Mouse (Mus musculus) frontal cortex, adult 2 months (tissue): ENCODE data around the gene Egfem1. TPM values are rescaled to one million over a fixed set of nuclear protein-coding genes. Genes with fewer than 3 reads are reported as not detected.

ENCODE experiments used
- DNase-seq, 2 experiments: peaks; one replicate each; pipeline ENCODE4 v3.0.0; 2022; ENCODE audit warnings: low spot score in 1 of 2; ENCODE audit errors: extremely low spot score in 1 of 2
- polyA plus RNA-seq: library from polyadenylated mRNA; depleted of rRNA; stranded (reverse); fragments of >200 nt; gene quantifications from 2 replicates; pipeline ENCODE4 v1.2.3, GENCODE M21; 2012; rRNA removed

Gene Egfem1
- polyA plus RNA-seq: 8.1 and 12.3 TPM in 2 replicates

DNA sequence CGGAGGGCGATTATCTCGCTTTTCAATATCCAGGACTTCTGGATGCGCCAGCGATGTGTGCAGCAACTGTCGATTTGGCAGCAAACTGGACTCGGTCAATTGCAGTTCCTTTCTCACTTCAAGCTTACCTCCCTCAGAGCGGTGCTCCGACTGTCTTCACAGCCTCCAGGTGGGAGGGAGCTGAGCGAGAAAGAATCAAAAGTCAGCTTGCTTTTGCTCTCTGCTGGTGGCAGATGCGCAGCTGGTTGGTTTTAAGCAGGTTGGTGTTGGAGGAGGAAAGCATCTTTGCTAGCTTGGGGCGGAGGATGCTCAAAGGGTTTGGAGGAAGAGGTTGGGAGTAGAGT lies at the start of gene Egfem1:
Gene Egfem1 (plus strand): TSS at position 72 of the 344 bp plus-strand sequence.
- peak; percentile 13 to 53 for DNase-seq

DNA sequence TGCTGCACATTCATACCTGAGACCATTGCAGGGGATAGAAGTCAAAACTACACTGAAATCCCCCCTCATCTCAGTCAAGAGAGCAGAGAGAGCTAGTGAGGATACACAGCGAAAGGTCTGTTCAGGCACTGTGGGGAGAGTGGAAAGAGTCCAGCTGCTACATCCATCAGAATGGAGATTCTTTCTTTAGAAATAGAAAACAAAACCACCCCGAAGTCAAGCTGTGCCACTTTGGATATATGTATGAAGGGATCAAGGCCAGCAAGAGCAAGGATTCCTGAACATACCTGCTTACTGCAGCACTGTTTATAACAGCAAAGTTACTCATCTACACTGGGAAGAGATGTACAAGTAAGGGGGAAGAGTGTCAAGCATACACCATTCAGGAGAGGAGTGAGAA lies 48.7 kb upstream of the Egfem1 start:
- no peak for DNase-seq

DNA sequence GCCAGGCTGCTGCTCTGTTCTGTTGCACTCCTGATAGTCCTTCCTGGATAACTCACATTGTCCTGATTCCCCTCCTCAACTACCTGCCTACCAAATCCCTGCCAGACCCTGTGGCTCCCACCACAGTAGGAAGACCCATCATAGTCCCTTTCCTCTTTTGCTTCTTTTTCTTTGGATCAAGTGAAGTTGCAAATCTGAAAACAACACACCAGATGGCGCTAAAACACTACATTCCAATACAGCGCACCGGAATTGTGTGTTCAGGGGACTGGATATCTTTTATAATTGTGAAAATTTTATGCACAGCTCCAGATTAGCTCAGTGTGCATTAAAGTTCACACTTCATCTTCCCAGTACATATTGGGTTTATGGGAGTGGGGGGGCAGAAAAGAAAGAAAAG lies 45.7 kb upstream of the Egfem1 start:
- DNase-seq: peak in 1 of 2 experiments; percentile 76

DNA sequence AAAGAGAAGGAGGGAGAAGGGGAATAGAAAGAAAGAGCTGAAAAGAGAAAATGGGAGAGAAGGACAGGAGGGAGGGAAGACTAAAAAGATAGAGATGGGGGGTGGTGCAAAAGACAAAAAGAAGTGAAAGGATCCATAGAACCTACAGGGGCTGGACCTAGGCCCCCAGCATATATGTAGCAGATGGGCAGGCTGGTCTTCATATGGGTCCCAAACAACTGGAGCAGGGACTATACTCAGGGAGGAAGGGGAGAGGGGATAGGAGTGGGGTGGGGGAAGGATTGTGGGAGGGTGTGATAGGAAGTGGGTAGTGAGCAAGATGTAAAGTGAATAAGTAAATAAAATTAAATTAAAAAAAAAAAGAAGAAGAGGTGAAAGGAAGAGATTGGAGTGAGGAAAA lies 45.2 kb upstream of the Egfem1 start:
- no peak for DNase-seq

DNA sequence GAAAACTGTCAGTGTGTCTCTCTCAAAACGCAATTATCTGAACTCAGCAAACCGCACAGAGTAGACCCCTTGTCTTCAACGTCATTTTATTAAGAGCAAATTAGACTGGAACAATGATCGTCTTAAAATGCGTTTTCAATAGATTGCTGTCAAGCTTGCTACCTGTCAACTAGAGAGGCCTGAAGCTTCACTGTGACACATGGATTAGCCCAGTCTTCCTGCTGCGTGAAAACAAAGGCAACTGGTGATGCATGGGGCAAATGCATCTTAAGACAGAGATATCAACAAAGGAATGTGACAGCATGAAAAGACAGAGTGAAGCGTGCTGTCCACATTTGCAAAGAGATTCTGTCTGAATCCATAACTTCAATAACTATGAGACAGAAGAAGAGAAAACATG lies 41.8 kb upstream of the Egfem1 start:
- no peak for DNase-seq

DNA sequence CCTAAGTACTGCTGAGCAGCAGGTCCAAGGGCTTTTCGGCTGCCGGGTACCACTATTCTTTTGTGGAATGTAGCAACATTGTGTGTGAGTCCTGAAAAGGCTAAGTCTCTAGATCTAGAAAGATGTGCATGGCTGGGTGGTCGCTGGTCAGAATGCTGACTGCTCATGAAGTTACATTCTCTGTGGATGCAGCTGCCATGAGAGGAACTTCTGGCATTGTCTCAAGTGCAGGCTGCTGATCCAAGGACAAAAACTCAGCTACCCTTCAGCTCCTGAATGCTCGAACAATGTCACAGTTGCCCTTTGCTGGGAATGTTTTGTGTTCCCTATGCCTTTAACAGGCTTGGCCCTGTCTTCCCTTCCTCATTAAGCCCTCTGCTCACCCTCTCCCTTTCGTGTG lies 35.5 kb upstream of the Egfem1 start:
- no peak for DNase-seq

DNA sequence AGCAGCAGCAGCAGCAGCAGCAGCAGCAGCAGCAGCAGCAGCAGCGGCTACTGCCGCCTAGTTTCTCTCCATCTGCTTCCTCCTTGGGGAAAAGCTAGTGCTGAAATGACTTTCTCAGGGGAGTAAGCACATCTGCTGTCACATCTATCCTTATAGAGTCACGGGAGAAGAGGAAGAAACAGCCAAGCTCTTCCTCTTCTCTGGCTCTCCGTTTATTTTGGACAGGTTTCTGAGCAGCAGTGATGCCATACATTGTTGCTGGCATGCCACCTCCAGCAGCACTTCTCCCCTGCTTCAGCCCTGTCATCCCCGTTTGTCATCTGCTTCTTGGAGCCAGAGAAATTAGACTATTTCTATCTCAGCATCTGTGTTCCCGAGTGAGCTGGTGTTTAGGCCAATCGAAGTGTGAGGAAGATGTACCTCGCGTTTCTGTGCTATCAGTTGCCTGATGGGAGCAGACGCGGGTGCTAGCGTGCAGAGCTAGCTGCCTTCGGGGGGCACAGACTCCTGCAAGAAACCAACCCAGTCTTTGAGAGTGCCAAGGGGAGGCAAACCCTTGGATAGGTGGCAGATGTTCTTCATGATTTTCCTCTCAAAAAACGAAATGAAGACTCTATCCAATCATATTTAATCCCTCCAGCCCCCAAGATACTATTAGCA lies 34.4 kb upstream of the Egfem1 start:
- DNase-seq: peak in 1 of 2 experiments; percentile 22

DNA sequence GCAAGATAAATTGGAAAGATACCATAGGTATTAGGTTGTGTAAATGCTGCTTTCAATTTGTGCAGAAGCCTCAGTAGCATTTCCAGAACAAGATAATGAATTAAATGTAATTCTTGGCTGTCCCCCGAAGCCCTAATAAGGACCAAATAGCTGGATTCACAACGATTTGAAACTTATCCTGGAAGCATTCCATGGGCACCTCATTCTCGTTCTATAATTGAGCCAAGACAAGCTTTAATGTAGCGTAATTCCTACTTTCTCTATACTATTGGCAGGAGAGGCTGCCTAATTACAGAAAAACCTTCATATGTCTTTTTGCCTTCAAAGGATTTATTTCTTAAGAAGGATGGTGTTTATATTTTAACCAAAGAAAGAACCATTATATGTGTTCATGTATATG lies 18.7 kb upstream of the Egfem1 start:
- no peak for DNase-seq

DNA sequence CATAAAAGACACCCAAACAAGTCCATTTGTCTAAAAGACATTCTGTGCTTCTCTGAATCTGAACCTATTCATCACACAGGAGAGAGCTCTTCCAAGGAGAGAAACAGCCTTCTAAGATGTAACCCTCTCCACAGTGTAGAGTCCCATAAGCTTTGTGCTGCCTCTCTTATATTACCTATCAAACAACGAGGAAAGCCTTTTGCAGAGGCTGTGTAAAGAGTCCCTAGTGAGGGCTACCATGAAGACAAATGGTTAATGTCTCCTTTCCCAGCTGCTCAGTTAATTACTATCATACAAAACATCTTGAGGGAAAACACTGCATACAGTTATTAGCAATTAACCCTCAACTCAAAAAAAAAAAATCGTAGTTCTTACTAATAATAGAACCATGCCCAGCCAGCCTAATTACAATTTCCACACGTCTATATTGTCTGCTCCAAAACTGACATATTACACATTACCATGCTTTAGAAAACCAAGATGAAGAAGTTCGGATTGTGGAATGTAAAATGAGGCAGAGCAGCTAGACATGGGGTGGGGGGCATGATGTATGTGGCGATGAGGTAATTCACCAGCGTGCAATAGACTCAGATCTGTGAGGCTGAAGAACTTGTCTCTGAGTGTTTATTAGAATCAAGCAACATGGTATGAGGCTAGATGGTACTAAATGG lies 13.3 kb upstream of the Egfem1 start:
- no peak for DNase-seq

DNA sequence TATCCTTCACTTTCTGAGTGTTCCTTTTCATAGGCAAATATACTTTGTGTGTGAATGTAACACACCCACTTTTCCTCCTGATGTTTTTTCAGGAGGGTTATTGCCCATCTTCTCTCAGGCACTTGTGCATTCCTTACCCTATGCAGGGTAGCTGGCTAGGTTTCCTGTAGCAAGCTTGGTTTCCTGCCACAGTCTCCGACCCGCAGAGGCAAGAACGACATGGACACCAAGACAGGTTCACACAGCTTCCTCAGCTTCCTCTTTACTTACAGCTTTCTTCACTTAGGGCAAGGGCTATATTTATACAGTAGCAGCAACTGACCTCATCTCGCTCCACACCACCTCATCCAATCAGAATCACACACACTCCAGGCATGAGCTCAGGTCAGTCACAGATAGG lies 10.5 kb upstream of the Egfem1 start:
- DNase-seq: no peak

DNA sequence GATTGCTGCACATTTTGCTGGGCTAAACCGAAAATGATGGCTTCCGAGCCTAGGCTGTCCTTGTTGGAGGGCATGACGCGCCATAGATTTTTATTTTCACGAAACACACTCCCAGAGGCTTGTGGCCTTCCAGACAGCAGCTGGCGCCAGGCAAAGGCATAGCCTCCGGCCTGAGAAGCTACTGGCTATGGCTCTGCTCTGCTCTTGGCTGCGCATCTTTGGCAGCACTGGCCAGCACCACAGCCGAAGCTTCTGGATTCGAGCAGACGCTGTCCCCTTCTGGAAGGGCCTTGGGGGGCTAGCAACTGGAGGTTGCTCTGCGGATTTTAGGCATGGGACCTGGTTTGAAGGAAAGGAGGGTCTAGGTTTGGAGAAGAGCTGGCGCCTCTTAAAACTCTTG lies 306 bp upstream of the Egfem1 start:
- peak in 1 of 2 experiments; percentile 10 for DNase-seq

DNA sequence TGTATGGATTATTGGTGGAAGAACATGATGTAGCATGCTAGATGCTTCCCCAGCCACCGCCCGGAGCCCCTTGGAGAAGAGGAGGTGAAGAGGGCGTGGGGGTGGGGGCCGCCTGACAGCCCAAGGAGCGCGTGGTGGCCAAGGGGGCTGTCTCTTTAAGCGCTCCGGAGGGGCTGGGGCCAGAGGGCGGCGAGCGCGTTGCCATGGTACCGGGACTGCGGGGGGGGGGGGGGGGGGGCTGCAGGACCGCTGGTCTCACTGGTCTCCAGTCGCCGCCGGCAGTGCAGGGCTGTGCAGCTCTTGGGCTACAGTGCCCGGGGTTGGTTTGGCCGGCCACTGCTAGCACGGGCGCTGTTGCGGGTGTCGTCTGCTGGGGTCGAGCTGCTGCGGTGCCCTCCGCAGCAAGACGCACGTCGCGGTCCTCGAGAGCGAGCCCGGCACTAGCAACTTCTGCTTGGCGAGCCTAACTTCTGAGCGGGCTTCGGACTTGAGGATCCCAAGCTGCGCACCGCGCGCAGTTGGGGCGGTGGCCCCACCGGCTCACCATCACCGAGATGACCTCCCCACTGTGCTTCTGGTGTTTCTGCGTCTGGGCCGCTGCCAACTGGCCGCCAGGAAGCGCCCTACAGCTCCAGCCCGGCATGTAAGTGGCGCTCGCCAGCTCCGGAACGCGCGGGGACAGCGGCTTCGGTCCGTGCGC lies 623 bp downstream of the Egfem1 start:
- DNase-seq: peak; percentile 14 to 41

DNA sequence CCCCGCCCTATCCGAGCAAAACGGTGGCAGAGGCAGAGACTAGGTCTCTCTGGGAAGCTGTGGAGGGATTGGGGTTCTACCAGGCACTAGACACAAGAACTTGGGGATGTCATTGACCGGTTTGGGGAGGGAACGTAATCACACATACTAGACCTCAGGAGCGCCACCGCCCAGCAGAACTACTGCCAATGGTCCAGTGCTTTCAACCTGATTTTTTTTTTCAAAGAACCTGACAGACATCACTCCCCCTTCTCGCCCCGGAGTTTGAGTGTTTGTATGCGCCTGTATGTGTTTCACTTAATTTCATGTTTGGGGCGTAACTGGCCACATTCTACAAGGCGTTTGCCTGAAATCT lies 1.1 kb downstream of the Egfem1 start:
- no peak for DNase-seq

DNA sequence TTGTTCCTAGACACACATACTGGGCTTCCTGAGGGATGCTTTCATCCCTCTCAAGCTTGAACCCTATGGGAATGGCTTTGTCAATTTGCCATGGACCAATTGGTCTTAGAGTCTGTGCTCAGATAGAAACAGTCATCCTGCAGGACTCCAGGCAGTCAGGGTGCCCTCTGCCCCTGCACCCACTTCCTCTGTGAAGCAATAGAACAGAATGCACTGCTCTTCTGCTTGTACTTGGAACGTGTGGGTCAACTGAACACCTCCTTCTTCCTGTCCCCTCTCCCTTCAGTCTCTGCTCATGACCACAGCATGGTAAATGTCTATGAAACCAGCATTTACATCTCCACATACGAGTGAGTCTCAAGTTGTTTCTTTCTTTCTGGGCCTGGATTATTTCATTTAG lies 16.6 kb downstream of the Egfem1 start:
- DNase-seq: no peak

DNA sequence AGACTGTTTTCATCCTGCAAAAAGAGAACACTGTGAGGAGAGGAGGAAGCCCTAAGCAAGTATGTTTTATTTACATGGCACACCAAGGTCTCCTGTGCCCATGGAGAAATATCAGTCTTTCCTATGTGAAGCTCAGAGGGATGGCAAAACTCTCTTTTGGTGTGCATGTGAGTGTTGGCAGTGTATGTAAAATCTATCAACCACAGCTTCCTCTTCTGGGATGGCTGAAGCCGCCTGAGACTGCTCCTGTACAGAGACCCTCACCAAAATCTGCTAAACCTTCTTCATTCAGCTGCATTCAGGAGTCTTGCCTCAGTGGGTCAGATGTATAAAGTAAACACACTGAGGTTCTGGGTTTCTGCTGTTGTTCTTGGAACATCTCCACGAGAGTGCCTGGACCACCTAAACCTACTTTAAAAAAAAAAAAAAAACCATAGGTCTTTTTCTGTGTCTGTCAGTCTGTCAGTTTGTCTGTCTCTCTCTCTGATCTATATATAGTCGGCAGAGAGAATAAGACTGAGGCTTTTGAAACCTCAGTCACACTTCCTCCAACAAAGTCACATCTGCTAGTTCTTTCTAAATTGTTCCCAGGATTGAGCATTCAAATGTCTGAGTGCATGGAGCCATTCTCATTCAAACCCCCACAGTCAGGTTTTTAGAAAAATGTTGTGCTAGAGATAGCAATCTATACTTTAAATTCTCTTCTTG lies 24.3 kb downstream of the Egfem1 start:
- no peak for DNase-seq

DNA sequence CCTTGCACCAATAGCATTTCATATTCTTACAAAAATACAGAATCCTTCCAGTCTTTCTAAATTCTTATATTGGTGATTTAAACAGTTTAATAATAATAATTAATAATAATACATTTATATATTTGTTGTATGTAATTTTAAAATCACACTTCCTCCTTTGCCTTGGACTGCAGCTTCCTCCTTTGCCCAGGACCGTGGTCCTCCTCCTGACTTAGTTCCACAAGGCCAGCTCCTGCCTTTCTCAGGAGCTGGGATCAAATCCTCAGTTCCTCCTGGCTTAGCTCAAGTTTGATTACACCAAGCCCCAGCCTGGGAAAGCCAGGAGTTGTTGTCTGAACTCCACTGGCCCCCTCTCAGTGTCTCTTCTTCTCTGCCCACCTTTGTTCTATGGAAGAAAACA lies 25.3 kb downstream of the Egfem1 start:
- DNase-seq: no peak

DNA sequence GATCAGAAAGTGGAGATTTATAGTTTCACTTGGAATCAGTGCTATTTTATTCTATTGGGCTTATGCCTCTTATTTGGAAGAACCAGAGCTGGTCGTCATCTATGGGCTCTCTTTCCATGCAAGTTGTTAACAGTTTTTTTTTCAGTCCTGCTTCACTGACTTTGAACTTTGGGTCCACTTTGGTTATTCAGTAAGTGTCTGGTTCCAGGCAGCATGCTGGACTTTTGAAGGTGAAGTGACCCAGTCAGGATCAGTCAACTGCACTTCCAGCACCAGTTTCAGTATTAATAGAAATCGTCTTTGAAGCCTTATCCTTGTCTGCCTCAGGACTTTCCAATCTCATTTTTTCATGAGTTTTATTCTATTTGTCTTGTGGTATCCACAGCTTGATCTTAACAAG lies 28.5 kb downstream of the Egfem1 start:
- DNase-seq: no peak

DNA sequence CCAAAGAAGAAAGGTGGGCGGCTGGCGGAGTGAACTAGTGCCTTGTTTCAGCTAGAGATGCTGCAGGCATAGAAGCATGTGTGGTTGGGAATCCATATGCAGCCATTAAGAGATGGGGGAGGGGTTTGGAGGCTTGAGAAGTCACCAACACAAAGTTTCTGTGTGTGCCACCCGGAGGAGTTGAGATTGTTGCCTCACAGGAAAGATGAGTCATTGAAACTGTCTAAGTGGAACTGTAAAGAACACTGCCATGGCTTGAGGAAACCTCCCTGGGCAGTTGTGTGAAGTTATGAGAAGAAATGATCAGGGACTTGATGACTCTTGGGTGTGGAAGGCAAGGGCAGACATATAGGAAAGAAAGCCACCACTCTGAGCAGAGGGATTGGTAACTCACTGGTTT lies 32.7 kb downstream of the Egfem1 start:
- DNase-seq: no peak

DNA sequence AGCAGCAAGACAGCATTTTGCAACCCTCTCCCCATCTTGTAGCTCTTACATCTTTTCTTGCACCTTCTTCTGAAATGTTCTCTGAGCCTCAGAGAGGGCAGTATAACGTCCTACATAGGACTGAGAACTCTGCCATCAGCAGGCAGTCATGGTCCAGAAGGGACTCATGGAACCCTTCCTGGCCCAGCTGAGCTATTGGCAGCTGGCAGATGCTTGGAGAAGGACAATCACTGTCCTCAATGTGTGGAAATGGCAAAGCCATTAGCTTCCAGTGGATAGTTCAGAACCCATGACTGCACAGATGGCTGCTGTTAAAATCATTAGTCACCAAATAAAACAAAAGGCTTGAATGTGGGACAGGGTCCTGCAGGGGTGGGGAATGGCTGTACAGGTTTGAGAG lies 35.6 kb downstream of the Egfem1 start:
- DNase-seq: no peak

DNA sequence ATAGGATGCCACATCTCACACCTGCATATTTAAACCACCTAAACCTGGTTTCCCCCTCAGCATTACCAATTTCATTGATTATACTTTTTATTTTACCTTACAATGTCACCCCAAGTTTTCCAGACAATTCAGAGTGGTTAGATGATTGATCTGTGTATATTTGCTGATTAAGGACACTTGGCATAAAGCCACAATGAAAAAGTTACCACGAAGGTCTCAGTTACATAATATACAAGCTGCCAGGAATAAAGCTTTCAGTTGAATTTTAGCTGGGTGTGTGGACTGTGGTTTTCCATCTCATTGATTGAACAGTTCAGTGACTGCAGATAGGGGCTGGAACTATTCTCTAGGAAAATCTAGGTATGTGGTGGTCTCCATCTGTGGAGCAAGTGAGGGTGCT lies 40.7 kb downstream of the Egfem1 start:
- DNase-seq: no peak
